Mouse (Mus musculus) ES-Bruce4 (cell line): ENCODE measurements around the gene Plet1. TPM values are rescaled to one million over a fixed set of nuclear protein-coding genes. Genes with fewer than 3 reads are reported as not detected.

Experiments
- H3K27ac ChIP-seq: 2 replicates; pipeline ENCODE4 v1.5.1; 2012; ENCODE audit warnings: low read length, inconsistent platforms; ENCODE audit not compliant: insufficient read depth
- H3K27me3 ChIP-seq: 2 replicates; pipeline ENCODE4 v1.6.1; 2012; ENCODE audit warnings: mild to moderate bottlenecking, low read length, inconsistent platforms; ENCODE audit not compliant: control insufficient read depth, poor library complexity, insufficient read depth, severe bottlenecking
- H3K36me3 ChIP-seq: 2 replicates; pipeline ENCODE4 v1.6.1; 2012; ENCODE audit warnings: inconsistent platforms, mild to moderate bottlenecking, low read length, moderate library complexity; ENCODE audit not compliant: control insufficient read depth, poor library complexity, insufficient read depth, severe bottlenecking
- H3K4me1 ChIP-seq: one replicate; pipeline ENCODE4 v1.8.1; 2011; ENCODE audit warnings: low read length; ENCODE audit not compliant: control insufficient read depth, insufficient read depth
- H3K4me3 ChIP-seq: 2 replicates; pipeline ENCODE4 v1.5.1; 2011; ENCODE audit warnings: low read depth, mild to moderate bottlenecking, low read length
- H3K9ac ChIP-seq: 2 replicates; pipeline ENCODE4 v1.6.1; 2012; ENCODE audit warnings: low read depth, mild to moderate bottlenecking, inconsistent platforms; ENCODE audit not compliant: poor library complexity, severe bottlenecking
- H3K9me3 ChIP-seq: replicated peaks from 2 replicates; pipeline ENCODE4 v1.6.1; 2012; ENCODE audit warnings: mild to moderate bottlenecking, low read length, inconsistent platforms; ENCODE audit not compliant: control insufficient read depth, poor library complexity, insufficient read depth, severe bottlenecking
- CTCF ChIP-seq: IDR thresholded peaks from one replicate; pipeline ENCODE4 v1.8.1; 2011; ENCODE audit warnings: low read depth, low read length
- EP300 ChIP-seq: IDR thresholded peaks from 2 replicates; pipeline ENCODE4 v1.6.1; 2011; ENCODE audit warnings: low read depth, low read length; ENCODE audit not compliant: insufficient read depth
- POLR2A ChIP-seq: IDR thresholded peaks from one replicate; pipeline ENCODE4 v1.8.1; 2011; ENCODE audit warnings: low read length; ENCODE audit not compliant: insufficient read depth
- polyA plus RNA-seq: library from polyadenylated mRNA; stranded (reverse); fragments of >200 nt; gene quantifications from 2 replicates; pipeline ENCODE4 v1.2.4, GENCODE M21; 2011; ENCODE audit warnings: low read depth; ENCODE audit not compliant: missing spikeins, insufficient read depth, insufficient read length

The Plet1 gene
- polyA plus RNA-seq, 1 experiment, result 22.7 TPM

GRCm38 (mm10) chr9:50533328-50533727 lies 39.0 kb downstream of the Plet1 start:
- Histone ChIP-seq H3K36me3 (no peaks in the 10 kb centered on the region), H3K4me1 (no peaks in the 10 kb centered on the region), H3K9ac (no peak overlapping the region), H3K4me3 (no peak overlapping the region), H3K9me3 (no peaks in the 10 kb centered on the region), H3K27ac (no peak overlapping the region), H3K27me3 (no peaks in the 10 kb centered on the region)
- TF ChIP-seq POLR2A, result no peak
- TF ChIP-seq CTCF, result no peak
- no peak for TF ChIP-seq EP300

GRCm38 (mm10) chr9:50533791-50534190 lies 39.5 kb downstream of the Plet1 start:
- no peak overlapping the region for H3K27ac ChIP-seq
- H3K4me3 ChIP-seq, result no peak overlapping the region
- no peak for TF ChIP-seq POLR2A
- TF ChIP-seq EP300, result no peak
- TF ChIP-seq CTCF, result no peak
- no peak overlapping the region for H3K9ac ChIP-seq
- H3K4me1 ChIP-seq, result no peaks in the 10 kb centered on the region
- H3K27me3 ChIP-seq, result no peaks in the 10 kb centered on the region
- H3K9me3 ChIP-seq, result no peaks in the 10 kb centered on the region
- no peaks in the 10 kb centered on the region for H3K36me3 ChIP-seq

- no peak overlapping the region for H3K4me3 ChIP-seq
- H3K4me1 ChIP-seq, result no peaks in the 10 kb centered on the region
- no peaks in the 10 kb centered on the region for H3K9me3 ChIP-seq
- H3K36me3 ChIP-seq, result no peaks in the 10 kb centered on the region
- TF ChIP-seq POLR2A (no peak), EP300 (no peak), CTCF (no peak)
- H3K9ac ChIP-seq, result no peak overlapping the region
- no peak overlapping the region for H3K27ac ChIP-seq
- no peaks in the 10 kb centered on the region for H3K27me3 ChIP-seq
Observed at GRCm38 (mm10) chr9:50535930-50536329, 41.6 kb downstream of the Plet1 start.

- Histone ChIP-seq H3K9ac (no peak overlapping the region), H3K27ac (no peak overlapping the region), H3K9me3 (no peaks in the 10 kb centered on the region), H3K4me3 (no peak overlapping the region), H3K27me3 (no peaks in the 10 kb centered on the region), H3K4me1 (no peaks in the 10 kb centered on the region), H3K36me3 (no peaks in the 10 kb centered on the region)
- TF ChIP-seq EP300 (no peak), POLR2A (no peak), CTCF (no peak)
Observed at GRCm38 (mm10) chr9:50536603-50537135, 42.3 kb downstream of the Plet1 start.

GRCm38 (mm10) chr9:50537295-50537694 lies 43.0 kb downstream of the Plet1 start:
- no peak overlapping the region for H3K27ac ChIP-seq
- no peak overlapping the region for H3K9ac ChIP-seq
- H3K9me3 ChIP-seq, result no peaks in the 10 kb centered on the region; the same call in 1 of the 2 replicates
- H3K36me3 ChIP-seq, result no peaks in the 10 kb centered on the region
- H3K27me3 ChIP-seq, result no peaks in the 10 kb centered on the region
- no peak for TF ChIP-seq EP300
- no peak for TF ChIP-seq POLR2A
- no peak for TF ChIP-seq CTCF
- H3K4me3 ChIP-seq, result no peak overlapping the region
- H3K4me1 ChIP-seq, result no peaks in the 10 kb centered on the region

- H3K27ac ChIP-seq, result no peak overlapping the region
- TF ChIP-seq EP300 (no peak), POLR2A (no peak), CTCF (no peak)
Observed at GRCm38 (mm10) chr9:50540170-50540569, 45.8 kb downstream of the Plet1 start.

More at GRCm38 (mm10) chr9:50540170-50540569, 45.8 kb downstream of the Plet1 start:
- no peak overlapping the region for H3K4me3 ChIP-seq
- no peak overlapping the region for H3K9ac ChIP-seq
- H3K9me3 ChIP-seq, result no peaks in the 10 kb centered on the region; the same call in 1 of the 2 replicates
- H3K36me3 ChIP-seq, result no peaks in the 10 kb centered on the region
- no peaks in the 10 kb centered on the region for H3K4me1 ChIP-seq
- no peaks in the 10 kb centered on the region for H3K27me3 ChIP-seq
